Mouse (Mus musculus) megakaryocyte, embryonic 14.5 days (primary cell): ENCODE data around the gene H2al1f. TPM values are rescaled to one million over a fixed set of nuclear protein-coding genes. Genes with fewer than 3 reads are reported as not detected.
"Not testable (repeated sequence)": the region's sequence is repeated elsewhere in the genome, so short reads cannot be mapped to it uniquely, and the experiment has no call there.

ENCODE experiments used
- H3K27me3 ChIP-seq: replicated peaks from 2 replicates; pipeline ENCODE3; 2012; ENCODE audit warnings: inconsistent platforms
- H3K36me3 ChIP-seq: replicated peaks from 2 replicates; pipeline ENCODE3; 2012; ENCODE audit warnings: low read length, inconsistent platforms, mixed read lengths
- H3K4me1 ChIP-seq: 2 replicates; pipeline ENCODE4 v1.6.1; 2012; ENCODE audit warnings: inconsistent platforms
- H3K4me3 ChIP-seq: replicated peaks from 2 replicates; pipeline ENCODE3; 2012; ENCODE audit warnings: moderate library complexity, mild to moderate bottlenecking, inconsistent platforms
- H3K9me3 ChIP-seq: 2 replicates; pipeline ENCODE4 v1.6.1; 2012; ENCODE audit warnings: inconsistent platforms
- FLI1 ChIP-seq: IDR thresholded peaks from 2 replicates; pipeline ENCODE4 v1.6.1; 2012; ENCODE audit warnings: low read length, inconsistent platforms, mixed read lengths
- GATA1 ChIP-seq: IDR thresholded peaks from 3 replicates; pipeline ENCODE4 v1.6.1; 2012; ENCODE audit warnings: mixed read lengths, low read length, inconsistent platforms, borderline replicate concordance
- polyA plus RNA-seq: library from polyadenylated mRNA; stranded (reverse); fragments of >175 nt; gene quantifications from 2 replicates; pipeline ENCODE4 v1.2.3, GENCODE M21; 2012; ENCODE audit warnings: low replicate concordance; ENCODE audit not compliant: insufficient read depth

H2al1f gene
- polyA plus RNA-seq, 1 experiment, result not detected

GRCm38 (mm10) chrX:11324359-11324758 lies 9.4 kb downstream of the H2al1f start, which contains the start of gene H2al1i:
TSS of gene H2al1i (plus strand) at chrX:11324659.
- not testable (repeated sequence) for H3K4me3 ChIP-seq, H3K36me3 ChIP-seq, H3K27me3 ChIP-seq, H3K4me1 ChIP-seq, H3K9me3 ChIP-seq

GRCm38 (mm10) chrX:11327522-11327921 lies 12.6 kb downstream of the H2al1f start, which contains the start of gene H2al1j:
TSS of gene H2al1j (plus strand) at chrX:11327822.
- H3K9me3 ChIP-seq, H3K4me1 ChIP-seq, H3K27me3 ChIP-seq, H3K36me3 ChIP-seq, H3K4me3 ChIP-seq: not testable (repeated sequence)

- no peak overlapping the region for H3K4me3 ChIP-seq
- H3K27me3 ChIP-seq, result peaks cover 15% of the 10 kb centered on the region
- H3K9me3 ChIP-seq, result no peaks in the 10 kb centered on the region
- H3K36me3 ChIP-seq, result no peaks in the 10 kb centered on the region
- H3K4me1 ChIP-seq, result 0 out of 2 replicates have a peak, but pooled peaks cover 6% of the 10 kb centered on the region
- TF ChIP-seq FLI1, result no peak
- no peak for TF ChIP-seq GATA1
These were observed 30.8 kb downstream of the H2al1f start for GRCm38 (mm10) chrX:11345762-11346161.

DNA sequence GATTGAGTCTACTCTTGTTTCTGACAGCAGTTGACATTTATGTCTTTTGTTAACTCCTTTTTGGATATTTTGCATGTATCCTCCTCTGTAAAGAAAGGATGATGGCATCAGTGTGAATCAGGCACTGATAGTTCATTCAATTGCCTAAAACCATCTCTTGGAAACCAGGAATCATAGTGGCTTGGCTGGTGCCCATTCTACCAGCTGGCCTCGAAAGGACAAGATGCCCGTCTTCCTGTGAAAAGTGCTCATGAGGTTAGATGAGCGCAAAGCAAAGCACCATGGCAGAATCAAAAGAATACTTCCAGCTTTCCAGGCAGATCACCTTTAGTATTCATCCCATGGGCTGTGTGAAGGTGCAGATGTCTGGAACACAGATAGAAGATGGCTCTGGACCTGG lies 31.8 kb downstream of the H2al1f start:
- no peak overlapping the region for H3K4me3 ChIP-seq
- H3K4me1 ChIP-seq, result 0 out of 2 replicates have a peak, but pooled peaks cover 6% of the 10 kb centered on the region
- peaks cover 20% of the 10 kb centered on the region for H3K27me3 ChIP-seq
- H3K9me3 ChIP-seq, result no peaks in the 10 kb centered on the region
- H3K36me3 ChIP-seq, result no peaks in the 10 kb centered on the region
- TF ChIP-seq GATA1 (no peak), FLI1 (no peak)

- H3K4me3 ChIP-seq, result no peak overlapping the region
- TF ChIP-seq FLI1 (no peak), GATA1 (no peak)
- no peaks in the 10 kb centered on the region for H3K9me3 ChIP-seq
- no peaks in the 10 kb centered on the region for H3K36me3 ChIP-seq
- peaks cover 6% of the 10 kb centered on the region for H3K4me1 ChIP-seq
- peaks cover 50% of the 10 kb centered on the region for H3K27me3 ChIP-seq
These were observed 45.9 kb downstream of the H2al1f start for GRCm38 (mm10) chrX:11360823-11361222.

- peaks cover 48% of the 10 kb centered on the region for H3K27me3 ChIP-seq
- TF ChIP-seq GATA1, result no peak
- TF ChIP-seq FLI1, result no peak
- no peaks in the 10 kb centered on the region for H3K36me3 ChIP-seq
- H3K9me3 ChIP-seq, result 0 out of 2 replicates have a peak, but pooled peaks cover under 1% of the 10 kb centered on the region
- peak overlapping the region; percentile 42 for H3K4me3 ChIP-seq
- peaks cover 6% of the 10 kb centered on the region for H3K4me1 ChIP-seq
These were observed 46.3 kb downstream of the H2al1f start for GRCm38 (mm10) chrX:11361261-11361660.

GRCm38 (mm10) chrX:11363890-11364289 lies 48.9 kb downstream of the H2al1f start:
- TF ChIP-seq FLI1 (no peak), GATA1 (no peak)
- 0 out of 2 replicates have a peak, but pooled peaks cover 2% of the 10 kb centered on the region for H3K9me3 ChIP-seq
- H3K4me3 ChIP-seq, result no peak overlapping the region
- H3K4me1 ChIP-seq, result peaks cover 6% of the 10 kb centered on the region
- H3K36me3 ChIP-seq, result no peaks in the 10 kb centered on the region
- peaks cover 38% of the 10 kb centered on the region for H3K27me3 ChIP-seq

Other genes starting within 250 kb of the H2al1f start
- gene H2al1a, start 15.9 kb upstream of the H2al1f start, polyA plus RNA-seq, result not detected in 2 replicates
- gene H2al1b, start 12.7 kb upstream of the H2al1f start, polyA plus RNA-seq, result not detected in 2 replicates
- not detected in 2 replicates for gene H2al1c, start 9.5 kb upstream of the H2al1f start, polyA plus RNA-seq
- gene H2al1d, start 6.3 kb upstream of the H2al1f start, polyA plus RNA-seq, result not detected in 2 replicates
- gene H2al1e, start 3.2 kb upstream of the H2al1f start, polyA plus RNA-seq, result not detected in 2 replicates
- gene H2al1g, start 3.1 kb downstream of the H2al1f start, polyA plus RNA-seq, result not detected in 2 replicates
- not detected in 2 replicates for gene H2al1h, start 6.3 kb downstream of the H2al1f start, polyA plus RNA-seq
- not detected in 2 replicates for gene H2al1i, start 9.5 kb downstream of the H2al1f start, polyA plus RNA-seq
- not detected in 2 replicates for gene H2al1j, start 12.7 kb downstream of the H2al1f start, polyA plus RNA-seq